Mouse (Mus musculus): ENCODE results near the gene Dupd1. TPM values are rescaled to one million over a fixed set of nuclear protein-coding genes. Genes with fewer than 3 reads are reported as not detected.

The Dupd1 gene
- total RNA-seq, 2 experiments from 2014 or later: not detected

- no peak for ATAC-seq (replicated peaks; ENCODE audit: poor library complexity)
Measured at GRCm38 (mm10) chr14:21729031-21729732, 14.8 kb upstream of the Dupd1 start.

GRCm38 (mm10) chr14:21722021-21722698, 7.8 kb upstream of the Dupd1 start:
- no peak for ATAC-seq (replicated peaks; ENCODE audit: poor library complexity)

GRCm38 (mm10) chr14:21720430-21721205, 6.2 kb upstream of the Dupd1 start:
- ATAC-seq (replicated peaks; ENCODE audit: poor library complexity): no peak

- ATAC-seq (replicated peaks; ENCODE audit: poor library complexity): no peak
Measured at GRCm38 (mm10) chr14:21719646-21720383, 5.4 kb upstream of the Dupd1 start.

GRCm38 (mm10) chr14:21711231-21711630, 3.1 kb downstream of the Dupd1 start:
- no peak for ATAC-seq (replicated peaks; ENCODE audit: poor library complexity)

- no peak for ATAC-seq (replicated peaks; ENCODE audit: poor library complexity)
Measured at GRCm38 (mm10) chr14:21709545-21709944, 4.8 kb downstream of the Dupd1 start.

- ATAC-seq (replicated peaks; ENCODE audit: poor library complexity): peak; percentile 85
Measured at GRCm38 (mm10) chr14:21706759-21707571, 7.4 kb downstream of the Dupd1 start.

- ATAC-seq (replicated peaks; ENCODE audit: poor library complexity): peak; percentile 41
Measured at GRCm38 (mm10) chr14:21705462-21705861, 8.9 kb downstream of the Dupd1 start.

GRCm38 (mm10) chr14:21703255-21703654, 11.1 kb downstream of the Dupd1 start:
- no peak for ATAC-seq (replicated peaks; ENCODE audit: poor library complexity)

- ATAC-seq (replicated peaks; ENCODE audit: poor library complexity): no peak
Measured at GRCm38 (mm10) chr14:21702691-21703090, 11.7 kb downstream of the Dupd1 start.

GRCm38 (mm10) chr14:21696186-21696830, 18.1 kb downstream of the Dupd1 start:
- ATAC-seq (replicated peaks; ENCODE audit: poor library complexity): no peak

- no peak for ATAC-seq (replicated peaks; ENCODE audit: poor library complexity)
Measured at GRCm38 (mm10) chr14:21695020-21695419, 19.4 kb downstream of the Dupd1 start.

GRCm38 (mm10) chr14:21691070-21691469, 23.3 kb downstream of the Dupd1 start:
- no peak for ATAC-seq (replicated peaks; ENCODE audit: poor library complexity)

GRCm38 (mm10) chr14:21686376-21687279, 27.7 kb downstream of the Dupd1 start:
- ATAC-seq (replicated peaks; ENCODE audit: poor library complexity): no peak

- ATAC-seq (replicated peaks; ENCODE audit: poor library complexity): no peak
Measured at GRCm38 (mm10) chr14:21685411-21686146, 28.8 kb downstream of the Dupd1 start.

- no peak for ATAC-seq (replicated peaks; ENCODE audit: poor library complexity)
Measured at GRCm38 (mm10) chr14:21683834-21684233, 30.5 kb downstream of the Dupd1 start.

- peak; percentile 89 for ATAC-seq (replicated peaks; ENCODE audit: poor library complexity)
Measured at GRCm38 (mm10) chr14:21682681-21683129, 31.7 kb downstream of the Dupd1 start.

Measured in megakaryocyte progenitor cell, adult 5-6 weeks (primary cell).